40 mouse cellular contexts compared by ENCODE assay signal in the genomic region with DNA sequence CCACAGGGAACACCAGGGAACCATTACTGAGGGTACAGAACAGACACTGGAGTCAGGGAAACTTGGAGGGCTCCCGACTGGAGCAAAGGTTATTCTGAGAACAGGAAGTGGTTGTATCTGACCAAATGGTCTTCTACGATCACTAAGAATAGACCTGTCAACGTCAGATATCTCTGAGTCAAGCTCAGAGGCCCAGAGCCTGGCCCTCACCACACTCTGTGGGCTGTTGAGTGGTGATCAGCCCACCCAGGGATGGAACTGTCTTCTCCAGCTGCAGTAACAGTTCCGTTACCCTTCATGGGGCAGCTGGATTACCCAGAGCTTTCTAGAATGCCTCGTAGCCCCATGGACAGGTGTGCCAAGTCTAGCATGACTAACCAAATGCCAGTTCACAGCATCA. TPM values are rescaled to one million over a fixed set of nuclear protein-coding genes. Genes with fewer than 3 reads are reported as not detected.
A peak's percentile ranks its signal among the peaks of the same experiment; 100 is the strongest.
DNase-seq lines count a peak whose midpoint lies in the region; ATAC-seq and TF ChIP-seq lines count a peak whose summit lies in the region.
"Had no signal": no experiment of that assay in that cellular context is flagged by ENCODE, and none has a peak within 500 bp of the region (broad histone marks: within the 10 kb centered on the region; RNA-seq: fewer than 3 reads in every experiment).

No protein-coding gene starts in this region.

- H3K4me3 ChIP-seq in CH12.LX (replicated peaks in 1 of 3; ENCODE audit: low read depth in 2 of 3, low read length in 2 of 3, poor library complexity in 1 of 3), result no peak overlapping the region
- no peak overlapping the region for H3K4me3 ChIP-seq in heart, postnatal 0 days (ENCODE audit: low read depth, low read length)
- no peak overlapping the region for H3K4me3 ChIP-seq in hindbrain, embryonic 10.5 days
- no peak overlapping the region for H3K4me3 ChIP-seq in forebrain, embryonic 14.5 days (ENCODE audit: low read depth, low read length)
- H3K4me3 ChIP-seq: embryonic facial prominence, embryonic 12.5 days; forebrain, embryonic 10.5 days; hindbrain, embryonic 12.5 days; intestine, embryonic 15.5 days; limb, embryonic 10.5 days; limb, embryonic 15.5 days; liver, embryonic 15.5 days; midbrain, embryonic 13.5 days; stomach, embryonic 15.5 days had no signal

- peaks cover 16% of the 10 kb centered on the region for H3K27me3 ChIP-seq in CH12.LX (replicated peaks)
- H3K27me3 ChIP-seq in heart, postnatal 0 days (ENCODE audit: control insufficient read depth, insufficient read depth, low read length), result no peaks in the 10 kb centered on the region
- no peaks in the 10 kb centered on the region for H3K27me3 ChIP-seq in hindbrain, embryonic 10.5 days (ENCODE audit: insufficient read depth, poor library complexity, severe bottlenecking)
- H3K27me3 ChIP-seq in forebrain, embryonic 14.5 days (replicated peaks; ENCODE audit: control insufficient read depth, insufficient read depth, low read length), result no peaks in the 10 kb centered on the region
- H3K27me3 ChIP-seq: embryonic facial prominence, embryonic 12.5 days; hindbrain, embryonic 12.5 days; intestine, embryonic 15.5 days; limb, embryonic 15.5 days; liver, embryonic 15.5 days; midbrain, embryonic 13.5 days; stomach, embryonic 15.5 days had no signal

- no peaks in the 10 kb centered on the region for H3K79me2 ChIP-seq in CH12.LX (replicated peaks; ENCODE audit: control insufficient read depth, extremely low read depth, insufficient read depth, poor library complexity, severe bottlenecking)

- H3K4me1 ChIP-seq in CH12.LX (ENCODE audit: control insufficient read depth in 1 of 2, insufficient read depth in 2 of 2), result peaks cover 6 to 15% of the 10 kb centered on the region in 2 experiments
- peaks cover 3% of the 10 kb centered on the region; the same call in 1 of the 2 replicates for H3K4me1 ChIP-seq in heart, postnatal 0 days (ENCODE audit: control insufficient read depth, insufficient read depth)
- H3K4me1 ChIP-seq in hindbrain, embryonic 10.5 days (replicated peaks), result peaks cover 5% of the 10 kb centered on the region; the same call in 1 of the 2 replicates
- H3K4me1 ChIP-seq in forebrain, embryonic 14.5 days (ENCODE audit: control insufficient read depth, insufficient read depth, low read length), result no peaks in the 10 kb centered on the region
- H3K4me1 ChIP-seq: embryonic facial prominence, embryonic 12.5 days; hindbrain, embryonic 12.5 days; intestine, embryonic 15.5 days; midbrain, embryonic 13.5 days; stomach, embryonic 15.5 days had no signal

- no peak for TF ChIP-seq CTCF in CH12.LX (conservative IDR thresholded peaks at IDR 0.05 in 1 of 2, IDR thresholded peaks at IDR 0.05 in 1 of 2; ENCODE audit: low read depth in 2 of 2, low read length in 2 of 2)
- no peak for TF ChIP-seq CTCF in heart, postnatal 0 days (IDR thresholded peaks at IDR 0.05; ENCODE audit: low read depth)

- dilution Hi-C loops in CH12.LX (cut with MboI; ENCODE audit: extremely low pct_ligation_motif_present, extremely low pct_unique_long_range_greater_than_20kb, low sequenced_read_pairs), result no loop called here

- ATAC-seq in heart, postnatal 0 days (ENCODE audit: insufficient read depth, low read depth), result peak; percentile 95
- ATAC-seq in forebrain, embryonic 14.5 days, result no peak
- ATAC-seq: forebrain, embryonic 16.5 days; hindbrain, postnatal 0 days; intestine, embryonic 15.5 days; midbrain, embryonic 13.5 days; Patski had no signal

- TF ChIP-seq EP300 in CH12.LX (IDR thresholded peaks at IDR 0.05; ENCODE audit: low read length), result peak; percentile 73
- no peak for TF ChIP-seq EP300 in heart, postnatal 0 days (IDR thresholded peaks at IDR 0.05; ENCODE audit: low read depth)

- H3K9me3 ChIP-seq in CH12.LX (replicated peaks; ENCODE audit: low read length), result peaks cover 12% of the 10 kb centered on the region
- peaks cover 4% of the 10 kb centered on the region; the same call in 1 of the 2 replicates for H3K9me3 ChIP-seq in heart, postnatal 0 days (replicated peaks; ENCODE audit: control insufficient read depth, low read length)
- H3K9me3 ChIP-seq in hindbrain, embryonic 10.5 days, result no peaks in the 10 kb centered on the region
- H3K9me3 ChIP-seq in forebrain, embryonic 14.5 days (replicated peaks; ENCODE audit: control insufficient read depth, low read length), result no peaks in the 10 kb centered on the region
- H3K9me3 ChIP-seq: embryonic facial prominence, embryonic 12.5 days; hindbrain, embryonic 12.5 days; intestine, embryonic 15.5 days; limb, embryonic 10.5 days; limb, embryonic 15.5 days; liver, embryonic 15.5 days; stomach, embryonic 15.5 days had no signal

- WGBS in heart, postnatal 0 days, result 13% methylated on average over 5 of the region's 5 CpGs
- WGBS in hindbrain, embryonic 10.5 days, result 87% methylated on average over 5 of the region's 5 CpGs
- WGBS in forebrain, embryonic 14.5 days, result 83% methylated on average over 5 of the region's 5 CpGs

- H3K27ac ChIP-seq in CH12.LX (ENCODE audit: insufficient read depth, low read depth), result no peak overlapping the region
- H3K27ac ChIP-seq in heart, postnatal 0 days (ENCODE audit: low read depth), result peak overlapping the region; percentile 61
- H3K27ac ChIP-seq in hindbrain, embryonic 10.5 days, result no peak overlapping the region
- H3K27ac ChIP-seq in forebrain, embryonic 14.5 days (ENCODE audit: low read depth, low read length), result no peak overlapping the region
- H3K27ac ChIP-seq: embryonic facial prominence, embryonic 12.5 days; forebrain, embryonic 10.5 days; hindbrain, embryonic 12.5 days; hindbrain, postnatal 0 days; intestine, embryonic 15.5 days; kidney, postnatal 0 days; limb, embryonic 10.5 days; limb, embryonic 15.5 days; liver, embryonic 15.5 days; midbrain, embryonic 13.5 days; stomach, embryonic 15.5 days had no signal

- peak; percentile 42 for DNase-seq in heart, adult 8-10 months (ENCODE audit: low spot score)
- DNase-seq in heart, postnatal 36 days, result no peak
- DNase-seq in 416B (ENCODE audit: low read depth) (peak; percentile 51), CH12.LX (ENCODE audit: extremely low read depth) (peak; percentile 77)
- peak; percentile 73 for DNase-seq in heart, postnatal 0 days (ENCODE audit: low spot score)
- no peak for DNase-seq in right cerebral cortex, adult 18-20 months
- DNase-seq in hindbrain, embryonic 10.5 days (ENCODE audit: low spot score), result no peak
- DNase-seq in forebrain, embryonic 14.5 days (ENCODE audit: low spot score), result no peak
- DNase-seq: adrenal gland, postnatal 10 days; cerebellum, adult 11 months; cerebellum, adult 9-10 months; cerebellum, postnatal 36 days; embryo, embryonic 11 days; gastrocnemius, postnatal 10 days; kidney, adult 2 months; kidney, postnatal 4 days; lung, postnatal 36 days; right cerebral cortex, postnatal 14 days had no signal

- no peak overlapping the region for H3K9ac ChIP-seq in CH12.LX (ENCODE audit: insufficient read depth, low read depth)
- H3K9ac ChIP-seq in heart, postnatal 0 days (replicated peaks; ENCODE audit: low read depth, low read length), result no peak overlapping the region
- H3K9ac ChIP-seq in forebrain, embryonic 14.5 days (ENCODE audit: low read length), result no peak overlapping the region
- H3K9ac ChIP-seq: embryonic facial prominence, embryonic 12.5 days; hindbrain, embryonic 12.5 days; intestine, embryonic 15.5 days; limb, embryonic 15.5 days; liver, embryonic 15.5 days; midbrain, embryonic 13.5 days; stomach, embryonic 15.5 days had no signal

- intact Hi-C loops in heart, postnatal 36 days (cut with DNase I), result no loop called here

- no peaks in the 10 kb centered on the region for H3K36me3 ChIP-seq in CH12.LX (replicated peaks in 1 of 2; ENCODE audit: control insufficient read depth in 1 of 2, insufficient read depth in 1 of 2, low read length in 1 of 2)
- no peaks in the 10 kb centered on the region for H3K36me3 ChIP-seq in heart, postnatal 0 days (replicated peaks; ENCODE audit: control insufficient read depth, insufficient read depth, low read length)
- H3K36me3 ChIP-seq in hindbrain, embryonic 10.5 days, result no peaks in the 10 kb centered on the region
- no peaks in the 10 kb centered on the region for H3K36me3 ChIP-seq in forebrain, embryonic 14.5 days (ENCODE audit: control insufficient read depth, insufficient read depth, low read length)
- H3K36me3 ChIP-seq: embryonic facial prominence, embryonic 12.5 days; forebrain, embryonic 10.5 days; G1E; hindbrain, embryonic 12.5 days; intestine, embryonic 15.5 days; limb, embryonic 10.5 days; limb, embryonic 15.5 days; midbrain, embryonic 13.5 days; stomach, embryonic 15.5 days had no signal

- TF ChIP-seq POLR2A in CH12.LX (IDR thresholded peaks at IDR 0.05; ENCODE audit: low read depth, low read length), result no peak

- H3K4me2 ChIP-seq in CH12.LX (ENCODE audit: insufficient read depth, low read depth, poor library complexity, severe bottlenecking), result 0 out of 2 replicates have a peak overlapping the region, but pooled peaks have one; percentile 9
- no peak overlapping the region for H3K4me2 ChIP-seq in heart, postnatal 0 days (ENCODE audit: low read depth, low read length)
- H3K4me2 ChIP-seq in forebrain, embryonic 14.5 days (ENCODE audit: low read length), result no peak overlapping the region
- H3K4me2 ChIP-seq: embryonic facial prominence, embryonic 12.5 days; hindbrain, embryonic 12.5 days; intestine, embryonic 15.5 days; limb, embryonic 15.5 days; liver, embryonic 15.5 days; midbrain, embryonic 13.5 days; stomach, embryonic 15.5 days had no signal

- TF ChIP-seq RAD21 in CH12.LX (IDR thresholded peaks at IDR 0.05; ENCODE audit: low read depth, low read length), result no peak

- in situ Hi-C loops in CH12.LX (cut with MboI; ENCODE audit: low pct_ligation_motif_present, low pct_unique_long_range_greater_than_20kb, low sequenced_read_pairs), result loop anchor here (25.0 kb wide), 1 partner anchor 233 kb away; no protein-coding TSS in a partner anchor

RNA-seq across cellular contexts. Expression of a gene that starts 31.9 kb away (rescaled TPM):
- total RNA-seq in heart, adult 8-10 months (2022), result 1 to 10 TPM in 2 of 4 experiments, under 1 TPM in 2; 0.59 to 1.3 (median 0.91) TPM
- 1 to 10 TPM; 1.0 to 1.2 TPM for total RNA-seq in heart, postnatal 36 days (2021)
- total RNA-seq in CH12.LX (2012; rRNA removed) (not detected in 2 replicates), CH12.LX (2014; rRNA removed) (not detected in 2 replicates)
- polyA plus RNA-seq in CH12.LX (2012; ENCODE audit: insufficient read length, low read depth), result not detected in 2 replicates
- 0.27 TPM in 1 of 2 replicates, not detected in the other for total RNA-seq in heart, postnatal 0 days (2014; rRNA removed; ENCODE audit: low replicate concordance)
- polyA plus RNA-seq in heart, postnatal 0 days (2015; fragmentation: Nextera tagmentation; extraction: Ambion mirVana), result 1.6 and 2.3 TPM in 2 replicates
- polyA plus RNA-seq in hindbrain, embryonic 10.5 days (2016; fragmentation: Nextera tagmentation; extraction: Ambion mirVana), result 4.1 and 7.7 TPM in 2 replicates
- polyA plus RNA-seq in forebrain, embryonic 14.5 days (2014; fragmentation: Nextera tagmentation; extraction: Ambion mirVana), result 2.9 and 3.6 TPM in 2 replicates
- total RNA-seq: G1E; monocyte, adult 5-6 weeks had no signal
- polyA plus RNA-seq: G1E had no signal

RNA-seq across cellular contexts. Expression of a gene that starts 37.6 kb away (rescaled TPM):
- total RNA-seq in heart, adult 8-10 months (2022), result under 1 TPM in 2 of 4 experiments, not detected in 2; 0.11 to 0.19 TPM
- total RNA-seq in heart, postnatal 36 days (2021), result not detected
- total RNA-seq in CH12.LX (2012; rRNA removed), result 0.08 TPM in 2 replicates
- not detected in 2 replicates for total RNA-seq in CH12.LX (2014; rRNA removed)
- 0.17 and 0.23 TPM in 2 replicates for polyA plus RNA-seq in CH12.LX (2012; ENCODE audit: insufficient read length, low read depth)
- total RNA-seq in heart, postnatal 0 days (2014; rRNA removed; ENCODE audit: low replicate concordance), result not detected in 2 replicates
- 0.11 and 0.20 TPM in 2 replicates for polyA plus RNA-seq in heart, postnatal 0 days (2015; fragmentation: Nextera tagmentation; extraction: Ambion mirVana)
- polyA plus RNA-seq in hindbrain, embryonic 10.5 days (2016; fragmentation: Nextera tagmentation; extraction: Ambion mirVana), result 0.14 and 0.61 TPM in 2 replicates
- not detected in 2 replicates for polyA plus RNA-seq in forebrain, embryonic 14.5 days (2014; fragmentation: Nextera tagmentation; extraction: Ambion mirVana)
- total RNA-seq: gastrocnemius, postnatal 10 days; left cerebral cortex, postnatal 10 days had no signal
- polyA plus RNA-seq: C2C12; forebrain, embryonic 16.5 days; G1E; hindbrain, embryonic 12.5 days; hindbrain, postnatal 0 days had no signal

RNA-seq across cellular contexts. Expression of a gene that starts 41.3 kb away (rescaled TPM):
- 10 to 100 TPM in 2 of 4 experiments, 1 to 10 TPM in 2; 7.9 to 11.9 (median 10.0) TPM for total RNA-seq in heart, adult 8-10 months (2022)
- 10 to 100 TPM; 11.1 to 12.5 TPM for total RNA-seq in heart, postnatal 36 days (2021)
- 4.7 and 6.6 TPM in 2 replicates for total RNA-seq in CH12.LX (2012; rRNA removed)
- 1.9 and 2.1 TPM in 2 replicates for total RNA-seq in CH12.LX (2014; rRNA removed)
- polyA plus RNA-seq in CH12.LX (2012; ENCODE audit: insufficient read length, low read depth), result 2.2 and 2.4 TPM in 2 replicates
- total RNA-seq in heart, postnatal 0 days (2014; rRNA removed; ENCODE audit: low replicate concordance), result 16.8 and 37.9 TPM in 2 replicates
- 9.7 and 13.5 TPM in 2 replicates for polyA plus RNA-seq in heart, postnatal 0 days (2015; fragmentation: Nextera tagmentation; extraction: Ambion mirVana)
- polyA plus RNA-seq in hindbrain, embryonic 10.5 days (2016; fragmentation: Nextera tagmentation; extraction: Ambion mirVana), result 9.0 and 17.3 TPM in 2 replicates
- 6.9 and 7.9 TPM in 2 replicates for polyA plus RNA-seq in forebrain, embryonic 14.5 days (2014; fragmentation: Nextera tagmentation; extraction: Ambion mirVana)
- polyA plus RNA-seq: G1E had no signal

RNA-seq across cellular contexts. Expression of a gene that starts 46.5 kb away (rescaled TPM):
- total RNA-seq in heart, adult 8-10 months (2022), result not detected
- total RNA-seq in heart, postnatal 36 days (2021), result not detected
- not detected in 2 replicates for total RNA-seq in CH12.LX (2012; rRNA removed)
- not detected in 2 replicates for total RNA-seq in CH12.LX (2014; rRNA removed)
- not detected in 2 replicates for polyA plus RNA-seq in CH12.LX (2012; ENCODE audit: insufficient read length, low read depth)
- 0.15 TPM in 1 of 2 replicates, not detected in the other for total RNA-seq in heart, postnatal 0 days (2014; rRNA removed; ENCODE audit: low replicate concordance)
- polyA plus RNA-seq in heart, postnatal 0 days (2015; fragmentation: Nextera tagmentation; extraction: Ambion mirVana), result not detected in 2 replicates
- 0.06 TPM in 1 of 2 replicates, not detected in the other for polyA plus RNA-seq in hindbrain, embryonic 10.5 days (2016; fragmentation: Nextera tagmentation; extraction: Ambion mirVana)
- not detected in 2 replicates for polyA plus RNA-seq in forebrain, embryonic 14.5 days (2014; fragmentation: Nextera tagmentation; extraction: Ambion mirVana)
- total RNA-seq: G1E; layer of hippocampus, postnatal 25 days; left cerebral cortex, postnatal 10 days; monocyte, adult 5-6 weeks had no signal
- polyA plus RNA-seq: C2C12; forebrain, embryonic 10.5 days; forebrain, embryonic 16.5 days; G1E; gonadal fat pad, adult 2 months; intestine, embryonic 15.5 days; limb, embryonic 10.5 days; lung, embryonic 16.5 days; midbrain, embryonic 13.5 days; neural tube, embryonic 14.5 days; Patski; small intestine, adult 2 months had no signal

Comparison
In these comparisons a context has a peak if more than half of its experiments do, and no peak if none do; other contexts are left out.
1. DNase-seq: peak in heart, adult 8-10 months (single experiment), 416B (single experiment), CH12.LX (single experiment) and heart, postnatal 0 days (single experiment); none in heart, postnatal 36 days (0 of 2), right cerebral cortex, adult 18-20 months (single experiment), hindbrain, embryonic 10.5 days (single experiment) and forebrain, embryonic 14.5 days (single experiment).